Mouse (Mus musculus): ENCODE results near the gene Mcidas. TPM values are rescaled to one million over a fixed set of nuclear protein-coding genes. Genes with fewer than 3 reads are reported as not detected.

The Mcidas gene
- polyA plus RNA-seq (2012; rRNA removed), result 0.60 and 0.80 TPM in 2 replicates

GRCm38 (mm10) chr13:112993531-112994152 is at the start of gene Mcidas:
Mcidas (plus strand) TSS chr13:112993845.

GRCm38 (mm10) chr13:112987532-112987943 is 6.1 kb upstream of the Mcidas start, which contains the start of gene Ccno:
Ccno (plus strand) TSS chr13:112987802.

GRCm38 (mm10) chr13:113034950-113035421 is 41.3 kb downstream of the Mcidas start, which contains the start of gene Cdc20b:
Cdc20b (plus strand) TSS chr13:113035111.

GRCm38 (mm10) chr13:113046211-113046883 is 52.7 kb downstream of the Mcidas start, which contains the start of gene Gpx8:
Gpx8 (minus strand) TSS chr13:113046410.

Other genes with a start within 250 kb of the Mcidas start
- gene Plpp1, start 193.1 kb upstream of the Mcidas start, polyA plus RNA-seq (2012; rRNA removed), result 39.4 and 43.9 TPM in 2 replicates
- gene Mtrex, start 66.4 kb upstream of the Mcidas start, polyA plus RNA-seq (2012; rRNA removed), result 47.8 and 50.1 TPM in 2 replicates
- 17.2 and 18.2 TPM in 2 replicates for gene Dhx29, start 66.4 kb upstream of the Mcidas start, polyA plus RNA-seq (2012; rRNA removed)
- gene Ccno, start 6.0 kb upstream of the Mcidas start, polyA plus RNA-seq (2012; rRNA removed), result 2.0 and 2.2 TPM in 2 replicates
- 0.62 and 1.0 TPM in 2 replicates for gene Cdc20b, start 41.3 kb downstream of the Mcidas start, polyA plus RNA-seq (2012; rRNA removed)
- gene Gpx8, start 52.6 kb downstream of the Mcidas start, polyA plus RNA-seq (2012; rRNA removed), result 21.2 and 30.2 TPM in 2 replicates
- 0.07 TPM in 1 of 2 replicates, not detected in the other for gene Gzma, start 107.1 kb downstream of the Mcidas start, polyA plus RNA-seq (2012; rRNA removed)
- gene Esm1, start 215.8 kb downstream of the Mcidas start, polyA plus RNA-seq (2012; rRNA removed), result 0.41 and 1.6 TPM in 2 replicates
- gene Gzmk, start 232.1 kb downstream of the Mcidas start, polyA plus RNA-seq (2012; rRNA removed), result 0.09 and 0.12 TPM in 2 replicates

Measured in central nervous system, embryonic 18 days (tissue).